Mouse (Mus musculus): ENCODE data around the gene Scgb1b15. TPM values are rescaled to one million over a fixed set of nuclear protein-coding genes. Genes with fewer than 3 reads are reported as not detected.

The Scgb1b15 gene
- total RNA-seq (2023), result not detected

GRCm38 (mm10) chr7:32836254-32836653 lies at the start of gene Scgb1b15:
Scgb1b15 (plus strand) TSS chr7:32836554.

GRCm38 (mm10) chr7:32829562-32829961 lies 6.8 kb upstream of the Scgb1b15 start, which contains the start of gene Scgb2b15:
Scgb2b15 (minus strand) TSS chr7:32829662.

Other genes starting within 250 kb of the Scgb1b15 start
- not detected for gene Scgb2b15, start 6.9 kb upstream of the Scgb1b15 start, total RNA-seq (2023)
- gene Scgb2b17, start 220.0 kb downstream of the Scgb1b15 start, total RNA-seq (2023), result not detected
- not detected for gene Scgb1b17, start 226.9 kb downstream of the Scgb1b15 start, total RNA-seq (2023)